Mouse (Mus musculus) small intestine, adult 2 months (tissue): ENCODE measurements around the gene Slc6a9. TPM values are rescaled to one million over a fixed set of nuclear protein-coding genes. Genes with fewer than 3 reads are reported as not detected.

Experiments
- H3K27ac ChIP-seq: fragments of 200-500 bp; 2 replicates; pipeline ENCODE4 v1.5.1; 2012; ENCODE audit warnings: low read depth, low read length, control low read depth, inconsistent platforms; ENCODE audit not compliant: insufficient read depth
- H3K27me3 ChIP-seq: fragments of 200-500 bp; 2 replicates; pipeline ENCODE4 v1.6.1; 2012; ENCODE audit warnings: mild to moderate bottlenecking, moderate library complexity, low read length, inconsistent platforms; ENCODE audit not compliant: control insufficient read depth, insufficient read depth
- H3K36me3 ChIP-seq: fragments of 200-500 bp; 2 replicates; pipeline ENCODE4 v1.6.1; 2012; ENCODE audit warnings: mild to moderate bottlenecking, low read length, control low read depth, inconsistent platforms; ENCODE audit not compliant: control insufficient read depth, insufficient read depth
- H3K4me1 ChIP-seq: fragments of 200-500 bp; 2 replicates; pipeline ENCODE4 v1.6.1; 2012; ENCODE audit warnings: low read length, inconsistent platforms, mixed read lengths; ENCODE audit not compliant: control insufficient read depth, insufficient read depth, insufficient read length
- H3K4me3 ChIP-seq: fragments of 200-500 bp; 2 replicates; pipeline ENCODE4 v1.5.1; 2012; ENCODE audit warnings: low read depth, mild to moderate bottlenecking, control low read depth, inconsistent platforms, low read length, moderate library complexity
- CTCF ChIP-seq: fragments of 200-500 bp; IDR thresholded peaks from 2 replicates; pipeline ENCODE4 v1.5.1; 2012; ENCODE audit warnings: low read depth, mild to moderate bottlenecking, control low read depth, inconsistent platforms, low read length, moderate library complexity, mixed read lengths; ENCODE audit not compliant: insufficient replicate concordance, insufficient read length; ENCODE audit errors: extremely low read depth
- POLR2A ChIP-seq: fragments of 200-500 bp; IDR thresholded peaks from 2 replicates; pipeline ENCODE4 v1.6.1; 2012; ENCODE audit warnings: low read depth, mild to moderate bottlenecking, control low read depth, inconsistent platforms, low read length, moderate library complexity
- WGBS: fragments of 180-500 bp; shearing (Covaris S2); methylation state at CpG from one replicate; pipeline ENCODE4 v1.1.7; 2018; 5-methylcytosine and 5-hydroxymethylcytosine counted together
- polyA plus RNA-seq: library from polyadenylated mRNA; depleted of rRNA; stranded (reverse); fragments of >200 nt; gene quantifications from 2 replicates; pipeline ENCODE4 v1.2.3, GENCODE M21; 2012

The Slc6a9 gene
- polyA plus RNA-seq, 1 experiment: 42.8 TPM

GRCm38 (mm10) chr4:117885994-117886393 is 51.7 kb downstream of the Slc6a9 start:
- TF ChIP-seq CTCF (no peak), POLR2A (no peak)
- peaks cover 17% of the 10 kb centered on the region for H3K36me3 ChIP-seq
- peaks cover 8% of the 10 kb centered on the region for H3K27me3 ChIP-seq
- H3K27ac ChIP-seq: no peak overlapping the region
- H3K4me1 ChIP-seq: peaks cover 6% of the 10 kb centered on the region
- H3K4me3 ChIP-seq: peak overlapping the region; percentile 94
- 84% methylated on average over 9 of the region's 9 CpGs for WGBS

- no peak for TF ChIP-seq POLR2A
- TF ChIP-seq CTCF: no peak
These were observed 52.3 kb downstream of the Slc6a9 start for GRCm38 (mm10) chr4:117886644-117887043.

GRCm38 (mm10) chr4:117887133-117887532 is 52.8 kb downstream of the Slc6a9 start, which contains the start of gene Atp6v0b:
Atp6v0b (minus strand) TSS chr4:117887333.
- peak within 1 kb of the TSS; percentile 94 for H3K4me3 ChIP-seq
- TF ChIP-seq CTCF (no peak), POLR2A (peak; percentile 55; the same call in 1 of the 2 replicates)
- under 1% methylated on average over 37 of the region's 37 CpGs for WGBS
- peaks cover 8% of the 10 kb centered on the region for H3K4me1 ChIP-seq
- peak within 1 kb of the TSS; percentile 63 for H3K27ac ChIP-seq
- peaks cover 8% of the 10 kb centered on the region for H3K27me3 ChIP-seq
- peaks cover 17% of the 10 kb centered on the region for H3K36me3 ChIP-seq

More at GRCm38 (mm10) chr4:117886644-117887043, 52.3 kb downstream of the Slc6a9 start:
- peak overlapping the region; percentile 94 for H3K4me3 ChIP-seq
- H3K36me3 ChIP-seq: peaks cover 17% of the 10 kb centered on the region
- H3K27me3 ChIP-seq: peaks cover 8% of the 10 kb centered on the region
- under 1% methylated on average over 24 of the region's 24 CpGs for WGBS
- peak overlapping the region; percentile 63 for H3K27ac ChIP-seq
- peaks cover 7% of the 10 kb centered on the region for H3K4me1 ChIP-seq

- WGBS: 73% methylated on average over 2 of the region's 2 CpGs
- H3K27me3 ChIP-seq: peaks cover 3% of the 10 kb centered on the region
- TF ChIP-seq POLR2A (no peak), CTCF (no peak)
- peaks cover 9% of the 10 kb centered on the region for H3K4me1 ChIP-seq
- H3K36me3 ChIP-seq: peaks cover 17% of the 10 kb centered on the region
- H3K27ac ChIP-seq: no peak overlapping the region
- no peak overlapping the region for H3K4me3 ChIP-seq
These were observed 53.6 kb downstream of the Slc6a9 start for GRCm38 (mm10) chr4:117887920-117888319.

GRCm38 (mm10) chr4:117889471-117889870 is 55.2 kb downstream of the Slc6a9 start:
- H3K27me3 ChIP-seq: no peaks in the 10 kb centered on the region
- no peak overlapping the region for H3K27ac ChIP-seq
- WGBS: 95% methylated on average over 15 of the region's 15 CpGs
- no peak for TF ChIP-seq POLR2A
- TF ChIP-seq CTCF: no peak
- peaks cover 12% of the 10 kb centered on the region for H3K36me3 ChIP-seq
- H3K4me3 ChIP-seq: no peak overlapping the region
- peaks cover 9% of the 10 kb centered on the region for H3K4me1 ChIP-seq

- H3K36me3 ChIP-seq: peaks cover 8% of the 10 kb centered on the region
- WGBS: 91% methylated on average over 14 of the region's 14 CpGs
- no peak overlapping the region for H3K27ac ChIP-seq
- peaks cover 9% of the 10 kb centered on the region for H3K4me1 ChIP-seq
- no peak for TF ChIP-seq POLR2A
- no peak for TF ChIP-seq CTCF
- no peaks in the 10 kb centered on the region for H3K27me3 ChIP-seq
- no peak overlapping the region for H3K4me3 ChIP-seq
These were observed 55.7 kb downstream of the Slc6a9 start for GRCm38 (mm10) chr4:117890031-117890430.

GRCm38 (mm10) chr4:117890750-117891149 is 56.4 kb downstream of the Slc6a9 start:
- Histone ChIP-seq H3K4me3 (peak overlapping the region; percentile 78), H3K27ac (no peak overlapping the region), H3K36me3 (peaks cover 2% of the 10 kb centered on the region; the same call in 1 of the 2 replicates), H3K27me3 (no peaks in the 10 kb centered on the region), H3K4me1 (peaks cover 9% of the 10 kb centered on the region)
- 89% methylated on average over 8 of the region's 8 CpGs for WGBS
- TF ChIP-seq POLR2A (no peak), CTCF (no peak)

- Histone ChIP-seq H3K36me3 (peaks cover 2% of the 10 kb centered on the region; the same call in 1 of the 2 replicates), H3K4me3 (peak within 1 kb of the TSS; percentile 78), H3K27me3 (no peaks in the 10 kb centered on the region), H3K27ac (no peak within 1 kb of the TSS), H3K4me1 (peaks cover 5% of the 10 kb centered on the region)
- TF ChIP-seq CTCF: no peak
- TF ChIP-seq POLR2A: no peak; the same call in 1 of the 2 replicates
- WGBS: under 1% methylated on average over 21 of the region's 21 CpGs
These were observed 57.4 kb downstream of the Slc6a9 start, which contains the start of gene Dph2 for GRCm38 (mm10) chr4:117891738-117892161. Dph2 (minus strand) TSS chr4:117892032.
